Mouse (Mus musculus) spleen, postnatal 4 days (tissue): Measurements from ENCODE around the gene Pdcd10.
A peak's percentile ranks its signal among the peaks of the same experiment; 100 is the strongest.

Experiments
- DNase-seq, 2 experiments: peaks; one replicate each; pipeline ENCODE4 v3.0.0; 2022; ENCODE audit warnings: low spot score in 2 of 2

Gene Pdcd10

GRCm38 (mm10) chr3:75556695-75557291 is at the start of gene Pdcd10:
TSS of gene Pdcd10 (minus strand) at chr3:75556856.
- DNase-seq: peak; percentile 99

GRCm38 (mm10) chr3:75584898-75585297 is 28.2 kb upstream of the Pdcd10 start:
- no peak for DNase-seq

GRCm38 (mm10) chr3:75583293-75583692 is 26.6 kb upstream of the Pdcd10 start:
- DNase-seq: no peak

GRCm38 (mm10) chr3:75579352-75579751 is 22.7 kb upstream of the Pdcd10 start:
- peak; percentile 44 to 74 for DNase-seq

- DNase-seq: no peak
Observed at GRCm38 (mm10) chr3:75575582-75575981, 18.9 kb upstream of the Pdcd10 start.

GRCm38 (mm10) chr3:75574074-75574473 is 17.4 kb upstream of the Pdcd10 start:
- no peak for DNase-seq

- peak; percentile 84 to 88 for DNase-seq
Observed at GRCm38 (mm10) chr3:75557292-75557691, 636 bp upstream of the Pdcd10 start, which contains the start of gene Serpini1. TSS of gene Serpini1 (plus strand) at chr3:75557547.

- no peak for DNase-seq
Observed at GRCm38 (mm10) chr3:75556121-75556694, 448 bp downstream of the Pdcd10 start.

GRCm38 (mm10) chr3:75551248-75551647 is 5.4 kb downstream of the Pdcd10 start:
- DNase-seq: no peak

GRCm38 (mm10) chr3:75544287-75544686 is 12.4 kb downstream of the Pdcd10 start:
- DNase-seq: no peak

- DNase-seq: peak in 1 of 2 experiments; percentile 22
Observed at GRCm38 (mm10) chr3:75542852-75543251, 13.8 kb downstream of the Pdcd10 start.

- no peak for DNase-seq
Observed at GRCm38 (mm10) chr3:75541259-75541658, 15.4 kb downstream of the Pdcd10 start.

GRCm38 (mm10) chr3:75534045-75534834 is 22.4 kb downstream of the Pdcd10 start:
- DNase-seq: no peak

GRCm38 (mm10) chr3:75531074-75531473 is 25.6 kb downstream of the Pdcd10 start:
- DNase-seq: no peak

GRCm38 (mm10) chr3:75522527-75522926 is 34.1 kb downstream of the Pdcd10 start:
- DNase-seq: no peak

- DNase-seq: no peak
Observed at GRCm38 (mm10) chr3:75521314-75521713, 35.3 kb downstream of the Pdcd10 start.

- DNase-seq: peak; percentile 42 to 75
Observed at GRCm38 (mm10) chr3:75517631-75518250, 38.9 kb downstream of the Pdcd10 start.

GRCm38 (mm10) chr3:75498961-75499960 is 57.4 kb downstream of the Pdcd10 start:
- DNase-seq: no peak

- DNase-seq: no peak
Observed at GRCm38 (mm10) chr3:75492913-75493312, 63.7 kb downstream of the Pdcd10 start.

GRCm38 (mm10) chr3:75482056-75482455 is 74.6 kb downstream of the Pdcd10 start, which contains the start of gene Wdr49:
TSS of gene Wdr49 (minus strand) at chr3:75482156.
- no peak for DNase-seq

- DNase-seq: no peak
Observed at GRCm38 (mm10) chr3:75475106-75475505, 81.5 kb downstream of the Pdcd10 start.
